Mouse (Mus musculus): Measurements from ENCODE around the gene Gm49388.

- TF ChIP-seq CTCF (IDR thresholded peaks at IDR 0.05; ENCODE audit: control insufficient read depth, insufficient read depth, insufficient read length) (no peak), MAX (IDR thresholded peaks at IDR 0.05) (no peak), FOSL1 (IDR thresholded peaks at IDR 0.05; ENCODE audit: insufficient read depth, low read length, poor library complexity, severe bottlenecking) (no peak), MYOD1 (IDR thresholded peaks at IDR 0.05; ENCODE audit: control insufficient read depth, insufficient read length, low read depth) (no peak), CEBPB (IDR thresholded peaks at IDR 0.05; ENCODE audit: low read depth) (no peak)
These were observed 32.2 kb upstream of the Gm49388 start for GRCm38 (mm10) chr7:127753158-127753557.

Data from C2C12 (cell line).